Mouse (Mus musculus) thymus, adult 2 months (tissue): ENCODE measurements at regions not wholly inside any gene's neighbourhood (a gene's known extent, or its start where the extent isn't known, plus 50 kb on each side); places are given as distances from the start of the nearest gene placed in this dataset.

Source experiments
- DNase-seq: peaks from one replicate; pipeline ENCODE4 v3.0.0; 2021
- H3K27ac ChIP-seq: fragments of 200-500 bp; 2 replicates; pipeline ENCODE4 v1.5.1; 2012; ENCODE audit warnings: low read length, control low read depth; ENCODE audit not compliant: control insufficient read depth, insufficient read depth
- H3K27me3 ChIP-seq: fragments of 200-500 bp; 2 replicates; pipeline ENCODE4 v1.6.1; 2012; ENCODE audit warnings: mild to moderate bottlenecking, low read length, moderate library complexity, mixed read lengths; ENCODE audit not compliant: control insufficient read depth, insufficient read depth
- H3K36me3 ChIP-seq: fragments of 200-500 bp; 2 replicates; pipeline ENCODE4 v1.6.1; 2012; ENCODE audit warnings: mild to moderate bottlenecking, low read length, moderate library complexity; ENCODE audit not compliant: control insufficient read depth, insufficient read depth
- H3K4me1 ChIP-seq: fragments of 200-500 bp; replicated peaks from 2 replicates; pipeline ENCODE4 v1.6.1; 2012; ENCODE audit warnings: low read length; ENCODE audit not compliant: control insufficient read depth, insufficient read depth
- H3K4me3 ChIP-seq: fragments of 200-500 bp; 2 replicates; pipeline ENCODE4 v1.5.1; 2012; ENCODE audit warnings: mild to moderate bottlenecking, low read length, control low read depth, moderate library complexity; ENCODE audit not compliant: control insufficient read depth, insufficient read depth
- CTCF ChIP-seq: fragments of 200-500 bp; IDR thresholded peaks from 2 replicates; pipeline ENCODE4 v1.5.1; 2012; ENCODE audit warnings: mild to moderate bottlenecking, control low read depth, low read length, moderate library complexity, borderline replicate concordance; ENCODE audit not compliant: control insufficient read depth, poor library complexity, insufficient read depth; ENCODE audit errors: extremely low read depth
- POLR2A ChIP-seq: fragments of 200-500 bp; IDR thresholded peaks from 2 replicates; pipeline ENCODE4 v1.6.1; 2012; ENCODE audit warnings: mild to moderate bottlenecking, low read length, control low read depth, moderate library complexity; ENCODE audit not compliant: control insufficient read depth, poor library complexity, insufficient read depth; ENCODE audit errors: extremely low read depth
- WGBS: fragments of 180-500 bp; shearing (Covaris S2); methylation state at CpG from one replicate; pipeline ENCODE4 v1.1.7; 2018; 5-methylcytosine and 5-hydroxymethylcytosine counted together

DNA sequence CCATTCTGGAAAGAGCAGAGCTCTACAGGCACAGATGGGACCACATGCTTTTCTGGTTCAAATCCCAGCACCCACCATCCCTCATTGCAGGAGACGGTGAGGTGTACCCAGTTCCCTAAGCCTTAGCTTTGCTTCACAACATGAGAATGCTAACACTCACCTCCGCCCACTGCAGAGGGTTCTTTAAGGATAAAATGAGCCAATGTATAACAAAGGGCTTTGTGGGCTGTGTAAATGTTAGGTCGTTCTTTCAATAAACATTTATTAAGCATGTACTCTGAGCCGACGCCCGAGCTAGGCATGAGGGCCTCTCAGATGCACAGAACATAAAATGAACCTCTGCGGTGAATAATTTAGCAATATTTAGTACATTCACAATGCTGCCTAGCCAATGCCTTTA, 74.0 kb downstream of the Rplp1 start:
- no peak overlapping the region for H3K27ac ChIP-seq
- DNase-seq = no peak
- 95% methylated on average over 7 of the region's 7 CpGs for WGBS

GRCm38 (mm10) chr9:61833226-61833625, 81.1 kb downstream of the Rplp1 start:
- no peak overlapping the region for H3K27ac ChIP-seq
- DNase-seq = no peak
- no peaks in the 10 kb centered on the region for H3K27me3 ChIP-seq
- H3K4me1 ChIP-seq = peaks cover 7% of the 10 kb centered on the region
- H3K36me3 ChIP-seq = no peaks in the 10 kb centered on the region
- no peak overlapping the region for H3K4me3 ChIP-seq
- no peak for TF ChIP-seq POLR2A
- no peak for TF ChIP-seq CTCF
- WGBS = 97% methylated on average over 9 of the region's 9 CpGs

More for the DNA sequence above, 74.0 kb downstream of the Rplp1 start:
- H3K27me3 ChIP-seq = no peaks in the 10 kb centered on the region
- H3K36me3 ChIP-seq = no peaks in the 10 kb centered on the region
- no peaks in the 10 kb centered on the region for H3K4me1 ChIP-seq
- TF ChIP-seq POLR2A (no peak), CTCF (no peak)
- H3K4me3 ChIP-seq = no peak overlapping the region

GRCm38 (mm10) chr9:61830236-61830635, 84.1 kb downstream of the Rplp1 start:
- peak; percentile 94 for TF ChIP-seq CTCF
- no peak for TF ChIP-seq POLR2A
- 37% methylated on average over 7 of the region's 7 CpGs for WGBS
- no peaks in the 10 kb centered on the region for H3K27me3 ChIP-seq
- no peak overlapping the region for H3K4me3 ChIP-seq
- peak; percentile 84 for DNase-seq
- H3K27ac ChIP-seq = no peak overlapping the region
- no peaks in the 10 kb centered on the region for H3K36me3 ChIP-seq
- peaks cover 7% of the 10 kb centered on the region for H3K4me1 ChIP-seq

DNA sequence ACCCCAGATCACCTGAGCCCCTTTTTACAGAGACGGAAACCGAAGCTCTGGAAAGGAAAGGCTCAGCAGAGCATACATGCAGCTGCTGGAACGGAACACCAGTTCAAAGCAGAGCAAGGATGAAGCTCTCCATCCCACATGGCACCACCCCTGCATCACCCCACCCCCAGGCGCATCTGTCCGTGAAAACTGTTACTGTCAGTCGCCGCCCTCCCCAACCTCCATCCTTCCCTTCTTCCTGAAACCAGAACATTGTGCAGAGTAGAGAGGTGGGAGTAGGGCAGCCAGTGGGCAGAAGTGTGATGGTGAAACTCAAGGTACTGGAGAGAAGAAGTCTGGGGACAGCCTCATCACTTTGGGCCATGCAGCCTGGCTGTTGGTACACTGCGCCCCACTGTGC, 84.6 kb downstream of the Rplp1 start:
- Histone ChIP-seq H3K27ac (no peak overlapping the region), H3K36me3 (no peaks in the 10 kb centered on the region), H3K4me3 (no peak overlapping the region), H3K27me3 (no peaks in the 10 kb centered on the region), H3K4me1 (peaks cover 7% of the 10 kb centered on the region)
- peak; percentile 3 for DNase-seq
- TF ChIP-seq CTCF = no peak
- WGBS = 58% methylated on average over 8 of the region's 8 CpGs

DNA sequence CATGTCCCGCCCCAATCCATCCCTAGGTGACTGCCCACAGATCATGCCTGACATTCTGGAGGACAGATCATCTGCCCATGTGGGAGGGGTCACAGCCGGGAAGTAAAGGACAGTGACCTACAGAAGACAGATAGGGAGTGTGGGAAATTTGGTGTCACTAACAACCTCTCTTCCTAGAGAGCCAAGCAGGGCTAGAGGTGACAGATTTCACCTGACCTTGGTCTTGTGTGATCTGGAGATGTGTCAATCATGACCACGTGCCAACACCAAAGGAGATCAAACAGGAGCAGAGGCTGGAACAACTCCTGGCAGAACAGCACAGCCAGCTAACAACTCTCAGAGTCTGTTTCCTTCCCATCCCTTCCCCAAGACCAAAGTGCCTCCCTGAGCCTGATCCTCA, 85.0 kb downstream of the Rplp1 start:
- no peak for DNase-seq
- TF ChIP-seq CTCF = no peak
- TF ChIP-seq POLR2A = no peak
- no peak overlapping the region for H3K4me3 ChIP-seq
- no peak overlapping the region for H3K27ac ChIP-seq
- H3K27me3 ChIP-seq = no peaks in the 10 kb centered on the region
- WGBS = 94% methylated on average over 3 of the region's 3 CpGs
- peaks cover 7% of the 10 kb centered on the region for H3K4me1 ChIP-seq
- no peaks in the 10 kb centered on the region for H3K36me3 ChIP-seq

- Histone ChIP-seq H3K27me3 (no peaks in the 10 kb centered on the region), H3K27ac (no peak overlapping the region), H3K4me3 (no peak overlapping the region), H3K36me3 (no peaks in the 10 kb centered on the region), H3K4me1 (peaks cover 7% of the 10 kb centered on the region)
- 96% methylated on average over 4 of the region's 4 CpGs for WGBS
- no peak for DNase-seq
- TF ChIP-seq CTCF (no peak), POLR2A (no peak)
Observed at GRCm38 (mm10) chr9:61827721-61828120, 86.6 kb downstream of the Rplp1 start.

- Histone ChIP-seq H3K4me3 (no peak overlapping the region), H3K36me3 (no peaks in the 10 kb centered on the region), H3K27ac (no peak overlapping the region), H3K27me3 (no peaks in the 10 kb centered on the region), H3K4me1 (peaks cover 7% of the 10 kb centered on the region)
- DNase-seq = no peak
- WGBS = 70% methylated on average over 2 of the region's 2 CpGs
- TF ChIP-seq POLR2A = no peak
- no peak for TF ChIP-seq CTCF
Observed at GRCm38 (mm10) chr9:61827014-61827413, 87.3 kb downstream of the Rplp1 start.
